Mouse (Mus musculus) liver, embryonic 12.5 days (tissue): ENCODE data around the gene Olfr685. TPM values are rescaled to one million over a fixed set of nuclear protein-coding genes. Genes with fewer than 3 reads are reported as not detected.

Experiments used
- polyA plus RNA-seq: library from polyadenylated mRNA; unstranded; fragments of >200 nt; fragmentation: Nextera tagmentation; extraction: Ambion mirVana; gene quantifications from 2 replicates; pipeline ENCODE4 v1.2.1, GENCODE M21; 2016

The Olfr685 gene
- polyA plus RNA-seq, 1 experiment from 2014 or later = not detected

Other genes starting within 250 kb of the Olfr685 start
- gene Olfr670, start 223.4 kb downstream of the Olfr685 start, polyA plus RNA-seq = not detected in 2 replicates
- gene Olfr671, start 206.9 kb downstream of the Olfr685 start, polyA plus RNA-seq = not detected in 2 replicates
- not detected in 2 replicates for gene Olfr672, start 184.0 kb downstream of the Olfr685 start, polyA plus RNA-seq
- not detected in 2 replicates for gene Olfr675, start 157.6 kb downstream of the Olfr685 start, polyA plus RNA-seq
- gene Olfr676, start 153.3 kb downstream of the Olfr685 start, polyA plus RNA-seq = not detected in 2 replicates
- not detected in 2 replicates for gene Olfr677, start 134.6 kb downstream of the Olfr685 start, polyA plus RNA-seq
- not detected in 2 replicates for gene Olfr678, start 121.5 kb downstream of the Olfr685 start, polyA plus RNA-seq
- not detected in 2 replicates for gene Olfr679, start 104.8 kb downstream of the Olfr685 start, polyA plus RNA-seq
- gene Olfr680-ps1, start 93.2 kb downstream of the Olfr685 start, polyA plus RNA-seq = not detected in 2 replicates
- gene Olfr681, start 69.2 kb downstream of the Olfr685 start, polyA plus RNA-seq = not detected in 2 replicates
- not detected in 2 replicates for gene Olfr683, start 39.0 kb downstream of the Olfr685 start, polyA plus RNA-seq
- not detected in 2 replicates for gene Olfr684, start 22.4 kb downstream of the Olfr685 start, polyA plus RNA-seq
- gene Olfr686, start 21.5 kb upstream of the Olfr685 start, polyA plus RNA-seq = not detected in 2 replicates
- gene Olfr688, start 102.1 kb upstream of the Olfr685 start, polyA plus RNA-seq = not detected in 2 replicates
- gene Olfr689, start 125.2 kb upstream of the Olfr685 start, polyA plus RNA-seq = not detected in 2 replicates
- not detected in 2 replicates for gene Olfr690, start 148.1 kb upstream of the Olfr685 start, polyA plus RNA-seq
- 0.05 TPM in 1 of 2 replicates, not detected in the other for gene Olfr691, start 156.3 kb upstream of the Olfr685 start, polyA plus RNA-seq
- gene Olfr692, start 182.2 kb upstream of the Olfr685 start, polyA plus RNA-seq = not detected in 2 replicates
- gene Gm5901, start 189.0 kb upstream of the Olfr685 start, polyA plus RNA-seq = not detected in 2 replicates
- 15.9 and 16.9 TPM in 2 replicates for gene Fam160a2, start 214.0 kb upstream of the Olfr685 start, polyA plus RNA-seq
- not detected in 2 replicates for gene Cnga4, start 218.6 kb upstream of the Olfr685 start, polyA plus RNA-seq
- not detected in 2 replicates for gene Cckbr, start 239.7 kb upstream of the Olfr685 start, polyA plus RNA-seq